In the genomic region with DNA sequence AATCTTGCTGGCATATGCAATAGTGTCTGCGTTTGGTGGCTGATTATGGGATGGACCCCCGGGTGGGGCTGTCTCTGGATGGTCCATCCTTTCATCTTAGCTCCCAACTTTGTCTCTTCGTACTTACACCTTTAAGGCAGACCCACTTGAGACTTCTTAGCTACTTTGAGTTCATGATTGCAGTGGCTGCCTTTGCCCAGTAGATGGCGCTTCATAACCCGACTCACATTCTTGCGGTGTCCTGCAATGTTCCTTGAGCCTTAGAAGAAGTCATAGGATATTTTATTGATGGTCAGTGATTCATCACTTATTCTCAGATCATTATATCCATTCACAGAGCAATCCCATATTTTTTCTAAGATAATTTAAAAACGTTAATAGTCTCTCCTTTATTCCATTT, we compare ENCODE assay signal across 9 mouse cellular contexts. TPM values are rescaled to one million over a fixed set of nuclear protein-coding genes. Genes with fewer than 3 reads are reported as not detected.
DNase-seq lines count a peak whose midpoint lies in the region; ATAC-seq and TF ChIP-seq lines count a peak whose summit lies in the region.
"Had no signal": no experiment of that assay in that cellular context is flagged by ENCODE, and none has a peak within 500 bp of the region (broad histone marks: within the 10 kb centered on the region; RNA-seq: fewer than 3 reads in every experiment).

No protein-coding gene starts in this region.

- TF ChIP-seq EP300 in MEL (IDR thresholded peaks at IDR 0.05; ENCODE audit: low read depth in 1 of 2, low read length in 2 of 2): no peak

- TF ChIP-seq POLR2A in MEL (IDR thresholded peaks at IDR 0.05; ENCODE audit: control insufficient read depth in 1 of 2, insufficient read depth in 1 of 2, low read depth in 1 of 2, low read length in 2 of 2, poor library complexity in 1 of 2): no peak
- TF ChIP-seq POLR2A in cortical plate, adult 2 months (IDR thresholded peaks at IDR 0.05; ENCODE audit: extremely low read depth, insufficient read depth, low read length): no peak

- ATAC-seq in midbrain, embryonic 13.5 days: 0 out of 2 replicates have a peak, but pooled peaks have one; percentile 37

- H3K9me3 ChIP-seq in MEL (replicated peaks; ENCODE audit: insufficient read depth, low read length): no peaks in the 10 kb centered on the region
- H3K9me3 ChIP-seq in midbrain, embryonic 13.5 days: no peaks in the 10 kb centered on the region

- no peak overlapping the region for H3K27ac ChIP-seq in MEL (ENCODE audit: control insufficient read depth, low read depth, low read length)
- no peak overlapping the region for H3K27ac ChIP-seq in cortical plate, adult 2 months (ENCODE audit: insufficient read depth, low read length)
- H3K27ac ChIP-seq in left cerebral cortex, adult 2 months: no peak overlapping the region
- no peak overlapping the region for H3K27ac ChIP-seq in midbrain, embryonic 13.5 days

- H3K36me3 ChIP-seq in MEL (ENCODE audit: control insufficient read depth in 1 of 2, insufficient read depth in 2 of 2, low read length in 2 of 2): no peaks in the 10 kb centered on the region
- no peaks in the 10 kb centered on the region for H3K36me3 ChIP-seq in midbrain, embryonic 13.5 days

- no peaks in the 10 kb centered on the region for H3K79me2 ChIP-seq in MEL (ENCODE audit: control insufficient read depth, insufficient read depth, low read length, poor library complexity)

- intact Hi-C loops in heart, postnatal 10 days (cut with DNase I): loop anchor here (2.0 to 5.0 kb wide), 3 partner anchors 371 to 427 kb away; no protein-coding TSS in a partner anchor
- intact Hi-C loops in left cerebral cortex, adult 2 months (cut with DNase I): loop anchor here (5.0 kb wide), 2 partner anchors 426 to 741 kb away; no protein-coding TSS in a partner anchor

- TF ChIP-seq RAD21 in MEL (IDR thresholded peaks at IDR 0.05; ENCODE audit: low read depth, low read length): peak; percentile 44

- no peaks in the 10 kb centered on the region for H3K27me3 ChIP-seq in MEL (ENCODE audit: control insufficient read depth in 1 of 2, insufficient read depth in 2 of 2, low read length in 2 of 2)
- H3K27me3 ChIP-seq in midbrain, embryonic 13.5 days: no peaks in the 10 kb centered on the region
- H3K27me3 ChIP-seq: megakaryocyte, embryonic 14.5 days had no signal

- no peak overlapping the region for H3K4me2 ChIP-seq in midbrain, embryonic 13.5 days (replicated peaks)

- DNase-seq in layer of hippocampus, postnatal 10 days (ENCODE audit: low spot score in 2 of 2): peak; percentile 25 to 37
- DNase-seq in layer of hippocampus, adult 9-11 months: no peak
- DNase-seq in MEL (ENCODE audit: low read depth, low spot score): peak; percentile 60
- peak; percentile 8 to 27 for DNase-seq in heart, postnatal 10 days
- peak; percentile 22 to 28 for DNase-seq in left cerebral cortex, adult 2 months (ENCODE audit: extremely low spot score in 1 of 2, low spot score in 2 of 2)
- no peak for DNase-seq in spleen, adult 18-20 months

- H3K4me3 ChIP-seq in MEL (ENCODE audit: control insufficient read depth in 1 of 2, insufficient read depth in 1 of 2, low read depth in 2 of 2, low read length in 2 of 2): no peak overlapping the region
- no peak overlapping the region for H3K4me3 ChIP-seq in cortical plate, adult 2 months (ENCODE audit: insufficient read depth, low read length)
- no peak overlapping the region for H3K4me3 ChIP-seq in left cerebral cortex, adult 2 months
- H3K4me3 ChIP-seq in midbrain, embryonic 13.5 days (replicated peaks): no peak overlapping the region
- H3K4me3 ChIP-seq: megakaryocyte, embryonic 14.5 days had no signal

- peak; percentile 71 to 81 (median 75) for TF ChIP-seq CTCF in MEL (IDR thresholded peaks at IDR 0.05 in 2 of 3, conservative IDR thresholded peaks at IDR 0.05 in 1 of 3; ENCODE audit: control insufficient read depth in 1 of 3, insufficient read depth in 1 of 3, low read depth in 2 of 3, low read length in 3 of 3, poor library complexity in 1 of 3, severe bottlenecking in 1 of 3)
- TF ChIP-seq CTCF in cortical plate, adult 2 months (IDR thresholded peaks at IDR 0.05; ENCODE audit: extremely low read depth, insufficient read depth, low read length): peak; percentile 83
- peak; percentile 85 for TF ChIP-seq CTCF in left cerebral cortex, adult 2 months (IDR thresholded peaks at IDR 0.05)

- H3K4me1 ChIP-seq in MEL (ENCODE audit: control insufficient read depth in 1 of 2, insufficient read depth in 2 of 2, low read length in 2 of 2): no peaks in the 10 kb centered on the region
- H3K4me1 ChIP-seq in cortical plate, adult 2 months (ENCODE audit: control insufficient read depth, insufficient read depth, low read length): no peaks in the 10 kb centered on the region; the same call in 1 of the 2 replicates
- no peaks in the 10 kb centered on the region for H3K4me1 ChIP-seq in midbrain, embryonic 13.5 days (replicated peaks)

- WGBS in midbrain, embryonic 13.5 days: 12% methylated on average over 7 of the region's 7 CpGs

- no peak overlapping the region for H3K9ac ChIP-seq in MEL (ENCODE audit: control insufficient read depth, low read depth, low read length, poor library complexity, severe bottlenecking)
- no peak overlapping the region for H3K9ac ChIP-seq in midbrain, embryonic 13.5 days (replicated peaks)

TF ChIP-seq in MEL, 35 proteins besides CTCF, POLR2A, EP300 and RAD21:
- TF ChIP-seq ZC3H11A (IDR thresholded peaks at IDR 0.05; ENCODE audit: low read depth, low read length): peak; percentile 19; the same call in 1 of the 2 replicates
- TF ChIP-seq HCFC1 (IDR thresholded peaks at IDR 0.05; ENCODE audit: low read depth, low read length): no peak
- TF ChIP-seq GABPA (IDR thresholded peaks at IDR 0.05; ENCODE audit: low read depth, low read length): no peak
- TF ChIP-seq MAZ (IDR thresholded peaks at IDR 0.05; ENCODE audit: low read depth, low read length): no peak
- peak; percentile 78 for TF ChIP-seq SMC3 (IDR thresholded peaks at IDR 0.05; ENCODE audit: low read depth, low read length)
TF ChIP-seq in MEL: peak in this region for 2.

RNA-seq across cellular contexts. Expression of gene Nts, which starts 38.5 kb away (rescaled TPM):
- 10 to 100 TPM; 54.2 to 57.9 TPM for total RNA-seq in layer of hippocampus, postnatal 10 days (2021)
- total RNA-seq in MEL (2012; rRNA removed): not detected in 2 replicates
- polyA plus RNA-seq in MEL (2012; ENCODE audit: insufficient read depth in 1 of 2, insufficient read length in 2 of 2, low read depth in 1 of 2, low replicate concordance in 2 of 2, missing spikeins in 1 of 2): not detected
- 2.1 and 2.3 TPM in 2 replicates for polyA plus RNA-seq in cortical plate, adult 2 months (2012; rRNA removed)
- 1 to 10 TPM; 5.0 TPM for total RNA-seq in heart, postnatal 10 days (2021)
- total RNA-seq in left cerebral cortex, adult 2 months (2021): 10 to 100 TPM in 1 of 2 experiments, 1 to 10 TPM in 1; 3.9 to 11.6 TPM
- polyA plus RNA-seq in midbrain, embryonic 13.5 days (2015; fragmentation: Nextera tagmentation; extraction: Ambion mirVana): 4.8 and 8.5 TPM in 2 replicates

Comparison
In these comparisons a context has a peak if more than half of its experiments do, and no peak if none do; other contexts are left out.
1. DNase-seq: peak in layer of hippocampus, postnatal 10 days (2 of 2), MEL (single experiment), heart, postnatal 10 days (2 of 2) and left cerebral cortex, adult 2 months (2 of 2); none in layer of hippocampus, adult 9-11 months (single experiment) and spleen, adult 18-20 months (0 of 2).
2. RNA of gene Nts, which starts 38.5 kb away (total RNA-seq): 54.2 to 57.9 TPM in layer of hippocampus, postnatal 10 days; 3.9 to 11.6 TPM in left cerebral cortex, adult 2 months, 5.0 TPM in heart, postnatal 10 days and not detected in MEL; every median in the first group is over 4 times any median in the second.
3. Peak in every context shown above with its lines, with median percentiles within 50 percentile points of each other: CTCF ChIP-seq.